Mouse (Mus musculus): ENCODE results near the gene Dnajc27. TPM values are rescaled to one million over a fixed set of nuclear protein-coding genes. Genes with fewer than 3 reads are reported as not detected.

Gene Dnajc27
- polyA plus RNA-seq (2017; shearing (Covaris generic)): 1 to 10 TPM; 2.3 to 4.9 TPM

DNA sequence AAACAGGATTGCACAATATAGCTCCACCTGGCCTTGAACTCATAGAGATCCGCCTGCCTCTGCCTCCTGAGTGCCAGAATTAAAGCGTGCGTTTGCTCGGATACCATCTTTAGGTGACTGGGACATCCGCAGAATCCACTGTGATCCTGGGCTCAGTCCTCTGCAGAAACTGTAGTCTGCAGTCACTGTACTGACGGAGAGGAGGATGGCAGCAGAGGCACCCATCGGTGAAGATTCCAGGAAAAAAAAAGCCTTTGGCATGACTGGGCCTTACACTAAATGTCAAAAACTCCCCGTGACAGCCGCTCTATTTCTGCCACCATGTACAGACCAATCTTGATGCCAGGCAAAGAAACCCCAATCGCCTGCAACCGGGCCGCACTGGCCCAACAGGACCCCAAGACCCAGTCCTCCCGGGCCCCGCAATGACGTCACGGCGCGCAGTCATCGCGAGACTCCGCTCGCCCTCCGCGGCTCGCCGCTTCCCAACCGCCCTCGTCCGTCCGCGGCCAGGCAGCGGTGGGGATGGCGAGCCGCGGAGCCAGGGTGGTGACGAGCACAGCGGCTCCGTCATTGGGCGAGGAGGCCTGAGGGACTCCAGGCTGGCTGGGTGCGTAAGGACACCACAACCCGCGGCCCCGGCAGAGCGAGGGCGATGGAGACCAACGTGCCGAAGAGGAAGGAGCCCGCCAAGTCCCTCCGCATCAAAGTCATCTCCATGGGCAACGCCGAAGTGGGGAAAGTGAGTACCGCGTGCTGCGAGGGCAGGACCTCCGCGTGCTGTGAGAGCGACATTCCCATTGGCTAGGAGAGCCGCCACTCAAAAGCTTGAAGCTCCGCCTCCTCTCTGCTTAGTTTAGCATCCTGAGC lies at the start of gene Dnajc27:
TSS of gene Dnajc27 (plus strand) at position 452 of the 870 bp plus-strand sequence.
- ATAC-seq: peak; percentile 96

DNA sequence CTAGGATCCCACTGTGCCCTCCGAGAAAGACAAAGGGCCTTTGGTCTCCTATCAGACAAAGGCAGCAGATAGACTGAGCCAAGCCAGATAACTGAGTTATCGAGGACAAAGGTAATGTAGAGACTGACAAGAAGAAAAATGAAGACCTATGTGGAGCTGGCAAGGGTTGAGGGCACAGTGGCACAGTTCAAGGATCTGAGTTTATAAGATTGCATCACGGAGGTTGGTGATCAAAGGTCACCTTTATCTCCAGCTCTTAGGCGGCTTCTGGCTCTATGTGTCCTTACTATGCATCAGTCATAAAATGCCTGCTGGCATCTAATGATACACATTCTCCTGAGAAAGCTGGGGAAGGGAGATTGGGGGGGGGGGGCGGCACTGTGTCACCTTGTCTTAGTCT lies 46.2 kb upstream of the Dnajc27 start:
- ATAC-seq: no peak

- ATAC-seq: no peak
These were observed 44.9 kb upstream of the Dnajc27 start for GRCm38 (mm10) chr12:4037511-4037910.

- ATAC-seq: peak; percentile 68
These were observed 44.0 kb upstream of the Dnajc27 start, which contains the start of gene Efr3b for GRCm38 (mm10) chr12:4038061-4039041. TSS of gene Efr3b (minus strand) at chr12:4038915.

GRCm38 (mm10) chr12:4039046-4039445 lies 43.3 kb upstream of the Dnajc27 start:
- ATAC-seq: no peak

GRCm38 (mm10) chr12:4042411-4042810 lies 40.0 kb upstream of the Dnajc27 start:
- ATAC-seq: no peak

GRCm38 (mm10) chr12:4045992-4046391 lies 36.4 kb upstream of the Dnajc27 start:
- no peak for ATAC-seq

DNA sequence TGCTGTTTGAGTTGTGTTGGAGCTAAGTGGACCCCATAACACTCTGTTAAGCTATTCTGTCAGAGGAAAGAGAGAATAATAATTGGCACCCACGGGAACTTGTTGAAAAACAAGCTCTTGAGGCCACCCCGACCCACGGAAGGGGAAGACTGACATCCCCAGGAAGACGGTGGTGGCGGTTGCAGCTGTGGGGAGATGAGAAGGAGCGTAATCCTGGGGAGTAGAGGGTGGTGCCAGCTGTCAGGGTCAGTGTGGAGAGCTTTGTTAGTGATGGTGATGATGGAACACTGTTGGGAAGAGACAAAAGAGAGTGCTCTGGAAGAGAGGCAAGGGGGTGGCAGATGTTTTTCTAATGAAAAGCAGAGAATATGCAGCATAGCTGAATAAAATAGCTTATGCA lies 34.4 kb upstream of the Dnajc27 start:
- ATAC-seq: no peak

- no peak for ATAC-seq
These were observed 31.4 kb upstream of the Dnajc27 start for GRCm38 (mm10) chr12:4050861-4051425.

- ATAC-seq: no peak
These were observed 28.7 kb upstream of the Dnajc27 start for GRCm38 (mm10) chr12:4053643-4054042.

DNA sequence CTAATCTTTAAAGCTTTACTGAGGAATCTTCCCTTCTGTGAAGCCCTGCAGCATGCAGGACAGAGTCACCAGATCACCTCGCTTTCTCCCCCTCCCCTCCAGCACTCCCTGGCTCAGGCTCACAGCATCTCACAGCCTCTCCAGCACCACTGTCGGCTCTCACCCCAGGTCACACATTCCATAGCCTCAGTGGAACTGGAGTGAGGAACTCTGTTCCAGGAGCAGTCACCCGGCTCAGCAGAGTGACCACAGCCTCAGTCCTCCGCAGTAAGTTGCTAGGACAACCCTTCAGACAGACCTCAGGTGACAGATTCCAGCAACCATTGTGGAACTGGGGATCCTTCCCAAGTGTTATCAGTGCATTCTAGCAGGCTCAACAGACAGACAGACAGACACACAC lies 27.5 kb upstream of the Dnajc27 start:
- no peak for ATAC-seq

- no peak for ATAC-seq
These were observed 24.1 kb upstream of the Dnajc27 start for GRCm38 (mm10) chr12:4058321-4058720.

GRCm38 (mm10) chr12:4059683-4060082 lies 22.7 kb upstream of the Dnajc27 start:
- ATAC-seq: no peak

GRCm38 (mm10) chr12:4065498-4065897 lies 16.9 kb upstream of the Dnajc27 start:
- no peak for ATAC-seq

DNA sequence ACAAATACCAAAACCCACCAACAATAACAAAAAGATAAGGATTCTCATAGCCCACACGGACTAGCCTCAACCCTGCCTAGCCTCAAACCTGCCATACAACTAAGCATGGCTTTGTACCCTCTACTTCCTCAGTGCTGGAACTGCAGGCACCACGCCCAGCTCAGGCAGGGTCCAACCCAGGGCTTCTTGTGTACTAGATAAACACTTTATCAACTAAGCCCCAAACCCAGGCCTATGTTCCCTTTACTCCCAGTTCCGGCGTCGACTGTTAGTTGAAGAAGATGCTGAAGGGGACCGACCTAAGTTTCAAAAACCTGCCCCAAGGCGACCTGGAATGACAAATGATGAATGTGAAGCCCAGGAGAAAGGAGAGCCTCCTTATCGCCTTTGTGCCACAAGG lies 16.4 kb upstream of the Dnajc27 start:
- ATAC-seq: no peak

- no peak for ATAC-seq
These were observed 15.5 kb upstream of the Dnajc27 start for GRCm38 (mm10) chr12:4066681-4067459.

- ATAC-seq: no peak
These were observed 13.8 kb upstream of the Dnajc27 start for GRCm38 (mm10) chr12:4068551-4068950.

DNA sequence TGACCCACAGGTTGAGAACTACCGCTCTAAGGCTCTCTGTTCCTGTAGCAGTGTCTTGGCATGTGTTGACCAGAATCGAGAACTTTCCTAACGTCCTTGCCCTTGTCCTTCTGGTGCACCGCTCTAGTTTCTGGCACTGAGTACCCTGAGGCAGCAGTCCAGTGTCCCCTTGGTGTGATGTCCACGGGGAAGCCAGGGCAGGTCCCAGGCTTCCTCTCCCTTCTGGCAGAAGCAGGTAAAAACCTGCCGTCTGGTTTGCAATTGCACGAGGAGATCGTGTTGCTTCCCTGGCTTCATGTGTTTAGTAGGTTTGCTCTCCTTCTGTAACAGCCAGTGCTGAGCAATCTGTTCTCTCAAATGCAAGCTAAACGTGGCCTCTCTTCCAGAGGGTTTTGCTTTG lies 10.7 kb upstream of the Dnajc27 start:
- no peak for ATAC-seq

DNA sequence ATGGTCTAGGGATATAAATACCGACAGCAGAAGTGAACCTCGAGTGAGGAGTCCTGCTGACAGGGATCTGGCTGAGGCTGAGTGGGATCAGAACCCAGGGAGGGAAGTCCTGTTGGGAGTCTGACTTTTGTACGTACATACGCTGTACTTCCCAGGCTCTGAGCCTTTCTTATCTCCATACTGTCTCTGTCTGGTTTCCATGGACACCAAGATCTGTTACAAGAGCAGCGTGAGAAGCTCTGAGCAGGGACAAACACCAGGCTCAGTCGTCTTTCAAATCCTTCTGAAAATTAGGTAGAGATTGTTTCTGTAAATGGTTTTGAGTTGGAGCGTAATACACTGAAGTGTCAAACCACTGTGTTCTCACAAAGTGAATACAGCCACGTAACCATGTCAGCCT lies 7.0 kb upstream of the Dnajc27 start:
- ATAC-seq: no peak

- ATAC-seq: no peak
These were observed 6.0 kb upstream of the Dnajc27 start for GRCm38 (mm10) chr12:4076383-4076782.

DNA sequence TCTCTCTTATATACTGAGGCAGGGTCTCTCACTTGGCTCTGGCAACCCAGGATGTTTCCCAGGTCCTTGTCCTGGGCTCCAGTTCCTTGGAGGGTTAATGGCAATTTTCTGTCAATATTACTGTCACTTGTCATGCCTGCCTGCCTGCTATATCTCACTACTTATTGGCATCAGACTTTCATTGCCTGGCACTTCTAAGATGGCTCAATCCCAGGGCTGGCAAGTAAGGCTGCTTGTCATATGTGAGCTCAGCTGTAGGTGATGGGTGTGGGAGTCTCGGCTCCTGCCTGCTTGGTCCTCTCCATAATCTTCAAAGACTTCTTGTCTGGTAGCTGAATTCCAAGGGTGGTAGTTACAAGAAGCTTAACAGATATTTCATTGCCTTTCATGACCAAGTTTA lies 4.3 kb upstream of the Dnajc27 start:
- ATAC-seq: no peak

DNA sequence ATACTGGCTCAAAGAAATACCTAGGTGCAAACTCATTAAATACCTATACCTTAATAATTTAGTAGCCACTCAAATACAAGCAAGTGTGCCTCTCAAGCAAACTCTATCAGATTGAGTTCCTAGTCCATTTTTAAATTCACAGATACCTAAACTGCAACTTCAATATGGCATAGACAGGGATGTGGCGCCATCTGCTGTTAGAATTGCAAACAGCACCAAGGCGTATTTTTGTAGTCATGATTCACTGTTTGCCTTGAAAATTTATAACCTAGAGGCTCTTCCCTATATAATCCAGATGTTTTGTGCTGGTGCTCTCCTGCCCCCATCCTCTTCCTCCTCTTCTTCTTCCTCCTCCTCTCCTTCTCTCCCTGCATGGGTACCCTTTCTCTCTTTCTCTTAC lies 2.1 kb upstream of the Dnajc27 start:
- peak; percentile 21 for ATAC-seq

Measured in CD4-positive, CD25-positive, alpha-beta regulatory T cell, adult 4 months (primary cell).